8 mouse cellular contexts compared by ENCODE assay signal in genomic region chr5:34139751-34140150, GRCm38 (mm10). TPM values are rescaled to one million over a fixed set of nuclear protein-coding genes. Genes with fewer than 3 reads are reported as not detected.
A peak's percentile ranks its signal among the peaks of the same experiment; 100 is the strongest.
DNase-seq lines count a peak whose midpoint lies in the region; ATAC-seq and TF ChIP-seq lines count a peak whose summit lies in the region.

No protein-coding gene starts in this region.

- peak; percentile 68 for TF ChIP-seq CTCF in forebrain, postnatal 0 days (IDR thresholded peaks at IDR 0.05; ENCODE audit: low read depth)
- TF ChIP-seq CTCF in lung, postnatal 0 days (IDR thresholded peaks at IDR 0.05), result peak; percentile 84

- WGBS in forebrain, postnatal 0 days, result 3% methylated on average over 1 of the region's 1 CpGs
- 0% methylated on average over 1 of the region's 1 CpGs for WGBS in forebrain, embryonic 12.5 days
- 8% methylated on average over 1 of the region's 1 CpGs for WGBS in embryonic facial prominence, embryonic 11.5 days
- WGBS in lung, postnatal 0 days, result 4% methylated on average over 1 of the region's 1 CpGs

- no peak for ATAC-seq in forebrain, postnatal 0 days
- ATAC-seq in forebrain, embryonic 12.5 days (ENCODE audit: low FRiP score), result no peak
- no peak for ATAC-seq in embryonic facial prominence, embryonic 11.5 days (replicated peaks; ENCODE audit: insufficient number of reproducible peaks, low FRiP score, low TSS enrichment, low read depth)
- ATAC-seq in lung, postnatal 0 days, result 0 out of 2 replicates have a peak, but pooled peaks have one; percentile 44

- no peak for TF ChIP-seq EP300 in lung, postnatal 0 days (IDR thresholded peaks at IDR 0.05)

- no peaks in the 10 kb centered on the region for H3K4me1 ChIP-seq in forebrain, postnatal 0 days (ENCODE audit: insufficient read depth)
- H3K4me1 ChIP-seq in forebrain, embryonic 12.5 days, result no peaks in the 10 kb centered on the region
- no peaks in the 10 kb centered on the region for H3K4me1 ChIP-seq in embryonic facial prominence, embryonic 11.5 days (ENCODE audit: control insufficient read depth, insufficient read depth, low read length)
- no peaks in the 10 kb centered on the region for H3K4me1 ChIP-seq in lung, postnatal 0 days (ENCODE audit: insufficient read depth, low read depth, low read length)

- no peak overlapping the region for H3K9ac ChIP-seq in forebrain, postnatal 0 days
- H3K9ac ChIP-seq in forebrain, embryonic 12.5 days, result no peak overlapping the region
- no peak overlapping the region for H3K9ac ChIP-seq in embryonic facial prominence, embryonic 11.5 days (replicated peaks; ENCODE audit: low read length)
- H3K9ac ChIP-seq in lung, postnatal 0 days (replicated peaks; ENCODE audit: low read depth), result no peak overlapping the region

- no peak overlapping the region for H3K27ac ChIP-seq in forebrain, postnatal 0 days (ENCODE audit: low read depth, low read length)
- H3K27ac ChIP-seq in forebrain, embryonic 12.5 days, result no peak overlapping the region
- H3K27ac ChIP-seq in embryonic facial prominence, embryonic 11.5 days (replicated peaks; ENCODE audit: low read depth, low read length), result no peak overlapping the region
- H3K27ac ChIP-seq in lung, postnatal 0 days (ENCODE audit: low read length), result no peak overlapping the region

- H3K4me2 ChIP-seq in forebrain, postnatal 0 days (ENCODE audit: low read depth), result no peak overlapping the region
- no peak overlapping the region for H3K4me2 ChIP-seq in forebrain, embryonic 12.5 days
- H3K4me2 ChIP-seq in embryonic facial prominence, embryonic 11.5 days (ENCODE audit: low read depth, low read length), result no peak overlapping the region
- no peak overlapping the region for H3K4me2 ChIP-seq in lung, postnatal 0 days (replicated peaks; ENCODE audit: low read depth, low read length)

- H3K27me3 ChIP-seq in forebrain, postnatal 0 days (ENCODE audit: insufficient read depth, low read length), result no peaks in the 10 kb centered on the region
- H3K27me3 ChIP-seq in forebrain, embryonic 12.5 days, result no peaks in the 10 kb centered on the region
- no peaks in the 10 kb centered on the region for H3K27me3 ChIP-seq in embryonic facial prominence, embryonic 11.5 days (ENCODE audit: control insufficient read depth, insufficient read depth, low read length)
- H3K27me3 ChIP-seq in lung, postnatal 0 days (replicated peaks; ENCODE audit: insufficient read depth, low read length), result no peaks in the 10 kb centered on the region

- no peak overlapping the region for H3K4me3 ChIP-seq in forebrain, postnatal 0 days (ENCODE audit: low read depth, low read length)
- H3K4me3 ChIP-seq in forebrain, embryonic 12.5 days (replicated peaks), result no peak overlapping the region
- no peak overlapping the region for H3K4me3 ChIP-seq in embryonic facial prominence, embryonic 11.5 days (ENCODE audit: low read depth, low read length)
- H3K4me3 ChIP-seq in lung, postnatal 0 days (ENCODE audit: low read depth, low read length), result no peak overlapping the region

- no peaks in the 10 kb centered on the region for H3K36me3 ChIP-seq in forebrain, postnatal 0 days (ENCODE audit: insufficient read depth)
- H3K36me3 ChIP-seq in forebrain, embryonic 12.5 days (replicated peaks), result no peaks in the 10 kb centered on the region
- H3K36me3 ChIP-seq in embryonic facial prominence, embryonic 11.5 days (replicated peaks; ENCODE audit: control insufficient read depth, insufficient read depth, low read depth, low read length), result no peaks in the 10 kb centered on the region
- H3K36me3 ChIP-seq in lung, postnatal 0 days (ENCODE audit: insufficient read depth, low read length), result no peaks in the 10 kb centered on the region

- H3K9me3 ChIP-seq in forebrain, postnatal 0 days (ENCODE audit: low read length), result no peaks in the 10 kb centered on the region
- H3K9me3 ChIP-seq in forebrain, embryonic 12.5 days, result no peaks in the 10 kb centered on the region
- H3K9me3 ChIP-seq in embryonic facial prominence, embryonic 11.5 days (replicated peaks; ENCODE audit: control insufficient read depth, low read length), result no peaks in the 10 kb centered on the region
- no peaks in the 10 kb centered on the region for H3K9me3 ChIP-seq in lung, postnatal 0 days (ENCODE audit: low read length)

- DNase-seq in forebrain, postnatal 0 days, result peak; percentile 3
- DNase-seq in 3T3-L1 (ENCODE audit: low read depth, low spot score), result peak; percentile 51
- DNase-seq in adrenal gland, postnatal 14 days, result peak; percentile 41
- DNase-seq in embryonic facial prominence, embryonic 11.5 days (ENCODE audit: low spot score), result peak; percentile 24
- DNase-seq in kidney, postnatal 36 days, result peak; percentile 46 to 62
- DNase-seq in lung, postnatal 0 days (ENCODE audit: low spot score), result peak; percentile 52
- DNase-seq in thymus, postnatal 0 days (ENCODE audit: low spot score), result peak; percentile 69

RNA-seq across cellular contexts. Expression of gene Poln, which starts 29.5 kb away (rescaled TPM):
- total RNA-seq in forebrain, postnatal 0 days (2014; rRNA removed), result 0.05 and 0.15 TPM in 2 replicates
- 0.13 and 0.48 TPM in 2 replicates for polyA plus RNA-seq in forebrain, postnatal 0 days (2015; fragmentation: Nextera tagmentation; extraction: Ambion mirVana)
- polyA plus RNA-seq in forebrain, embryonic 12.5 days (2016; fragmentation: Nextera tagmentation; extraction: Ambion mirVana), result 0.62 and 0.80 TPM in 2 replicates
- total RNA-seq in adrenal gland, postnatal 14 days (2021), result 35.4 and 47.0 TPM in 2 replicates
- polyA plus RNA-seq in embryonic facial prominence, embryonic 11.5 days (2014; fragmentation: Nextera tagmentation; extraction: Ambion mirVana), result 0.21 and 0.99 TPM in 2 replicates
- 0.63 and 0.99 TPM in 2 replicates for polyA plus RNA-seq in lung, postnatal 0 days (2015; fragmentation: Nextera tagmentation; extraction: Ambion mirVana)
- polyA plus RNA-seq in thymus, postnatal 0 days (2015; fragmentation: Nextera tagmentation; extraction: Ambion mirVana), result 0.58 and 0.96 TPM in 2 replicates

RNA-seq across cellular contexts. Expression of gene Haus3, which starts 29.6 kb away (rescaled TPM):
- total RNA-seq in forebrain, postnatal 0 days (2014; rRNA removed), result 6.0 and 11.4 TPM in 2 replicates
- polyA plus RNA-seq in forebrain, postnatal 0 days (2015; fragmentation: Nextera tagmentation; extraction: Ambion mirVana), result 7.9 and 9.1 TPM in 2 replicates
- polyA plus RNA-seq in forebrain, embryonic 12.5 days (2016; fragmentation: Nextera tagmentation; extraction: Ambion mirVana), result 43.1 and 45.3 TPM in 2 replicates
- 9.9 and 10.0 TPM in 2 replicates for total RNA-seq in adrenal gland, postnatal 14 days (2021)
- polyA plus RNA-seq in embryonic facial prominence, embryonic 11.5 days (2014; fragmentation: Nextera tagmentation; extraction: Ambion mirVana), result 59.5 and 72.1 TPM in 2 replicates
- 8.2 and 8.6 TPM in 2 replicates for polyA plus RNA-seq in lung, postnatal 0 days (2015; fragmentation: Nextera tagmentation; extraction: Ambion mirVana)
- polyA plus RNA-seq in thymus, postnatal 0 days (2015; fragmentation: Nextera tagmentation; extraction: Ambion mirVana), result 67.1 and 68.3 TPM in 2 replicates

RNA-seq across cellular contexts. Expression of gene Mxd4, which starts 47.8 kb away (rescaled TPM):
- total RNA-seq in forebrain, postnatal 0 days (2014; rRNA removed), result 75.9 and 88.9 TPM in 2 replicates
- 18.1 and 23.7 TPM in 2 replicates for polyA plus RNA-seq in forebrain, postnatal 0 days (2015; fragmentation: Nextera tagmentation; extraction: Ambion mirVana)
- 25.0 and 25.8 TPM in 2 replicates for polyA plus RNA-seq in forebrain, embryonic 12.5 days (2016; fragmentation: Nextera tagmentation; extraction: Ambion mirVana)
- total RNA-seq in adrenal gland, postnatal 14 days (2021), result 145 and 158 TPM in 2 replicates
- polyA plus RNA-seq in embryonic facial prominence, embryonic 11.5 days (2014; fragmentation: Nextera tagmentation; extraction: Ambion mirVana), result 17.7 and 25.5 TPM in 2 replicates
- 65.1 and 68.2 TPM in 2 replicates for polyA plus RNA-seq in lung, postnatal 0 days (2015; fragmentation: Nextera tagmentation; extraction: Ambion mirVana)
- polyA plus RNA-seq in thymus, postnatal 0 days (2015; fragmentation: Nextera tagmentation; extraction: Ambion mirVana), result 45.3 and 50.3 TPM in 2 replicates

Comparison
In these comparisons a context has a peak if more than half of its experiments do, and no peak if none do; other contexts are left out.
1. DNase-seq: peak in every context shown above with its lines; median percentile 69 in thymus, postnatal 0 days; 54 in kidney, postnatal 36 days; 52 in lung, postnatal 0 days; 51 in 3T3-L1; 41 in adrenal gland, postnatal 14 days; 24 in embryonic facial prominence, embryonic 11.5 days; 3 in forebrain, postnatal 0 days.